Mouse (Mus musculus): ENCODE measurements around the gene Cog7. TPM values are rescaled to one million over a fixed set of nuclear protein-coding genes. Genes with fewer than 3 reads are reported as not detected.

Gene Cog7
- polyA plus RNA-seq, 1 experiment = 9.9 TPM

- DNase-seq (ENCODE audit: low read depth in 1 of 2, low spot score in 2 of 2) = no peak
- Histone ChIP-seq H3K27ac (ENCODE audit: insufficient read depth, low read length) (no peak overlapping the region), H3K36me3 (ENCODE audit: control insufficient read depth, insufficient read depth, low read length) (peaks cover 4% of the 10 kb centered on the region), H3K27me3 (ENCODE audit: control insufficient read depth, insufficient read depth, low read length) (no peaks in the 10 kb centered on the region), H3K4me3 (ENCODE audit: extremely low read depth, insufficient read depth, insufficient read length) (no peak overlapping the region), H3K4me1 (ENCODE audit: control insufficient read depth, insufficient read depth, insufficient read length) (peaks cover 18% of the 10 kb centered on the region)
- TF ChIP-seq POLR2A (IDR thresholded peaks at IDR 0.05; ENCODE audit: low read depth, low read length) = no peak
- no peak for TF ChIP-seq CTCF (IDR thresholded peaks at IDR 0.05; ENCODE audit: extremely low read depth, insufficient read depth, insufficient read length, insufficient replicate concordance)
- WGBS = 85% methylated on average over 10 of the region's 10 CpGs
Measured at GRCm38 (mm10) chr7:122015734-122016133, 34.2 kb upstream of the Cog7 start.

GRCm38 (mm10) chr7:122015105-122015504 lies 33.6 kb upstream of the Cog7 start:
- Histone ChIP-seq H3K27me3 (ENCODE audit: control insufficient read depth, insufficient read depth, low read length) (no peaks in the 10 kb centered on the region), H3K27ac (ENCODE audit: insufficient read depth, low read length) (no peak overlapping the region), H3K4me3 (ENCODE audit: extremely low read depth, insufficient read depth, insufficient read length) (no peak overlapping the region), H3K4me1 (ENCODE audit: control insufficient read depth, insufficient read depth, insufficient read length) (peaks cover 18% of the 10 kb centered on the region), H3K36me3 (ENCODE audit: control insufficient read depth, insufficient read depth, low read length) (peaks cover 8% of the 10 kb centered on the region)
- no peak for TF ChIP-seq CTCF (IDR thresholded peaks at IDR 0.05; ENCODE audit: extremely low read depth, insufficient read depth, insufficient read length, insufficient replicate concordance)
- no peak for TF ChIP-seq POLR2A (IDR thresholded peaks at IDR 0.05; ENCODE audit: low read depth, low read length)
- 93% methylated on average over 8 of the region's 8 CpGs for WGBS
- no peak for DNase-seq (ENCODE audit: low read depth in 1 of 2, low spot score in 2 of 2)

- no peak overlapping the region for H3K4me3 ChIP-seq (ENCODE audit: extremely low read depth, insufficient read depth, insufficient read length)
- WGBS = 90% methylated on average over 10 of the region's 10 CpGs
- no peak for DNase-seq (ENCODE audit: low read depth in 1 of 2, low spot score in 2 of 2)
- H3K27me3 ChIP-seq (ENCODE audit: control insufficient read depth, insufficient read depth, low read length) = no peaks in the 10 kb centered on the region
- no peak for TF ChIP-seq POLR2A (IDR thresholded peaks at IDR 0.05; ENCODE audit: low read depth, low read length)
- no peak for TF ChIP-seq CTCF (IDR thresholded peaks at IDR 0.05; ENCODE audit: extremely low read depth, insufficient read depth, insufficient read length, insufficient replicate concordance)
- H3K36me3 ChIP-seq (ENCODE audit: control insufficient read depth, insufficient read depth, low read length) = peaks cover 16% of the 10 kb centered on the region
- peaks cover 10% of the 10 kb centered on the region for H3K4me1 ChIP-seq (ENCODE audit: control insufficient read depth, insufficient read depth, insufficient read length)
- H3K27ac ChIP-seq (ENCODE audit: insufficient read depth, low read length) = no peak overlapping the region
Measured at GRCm38 (mm10) chr7:122012949-122013348, 31.4 kb upstream of the Cog7 start.

- DNase-seq (ENCODE audit: low read depth in 1 of 2, low spot score in 2 of 2) = no peak
- peaks cover 18% of the 10 kb centered on the region for H3K36me3 ChIP-seq (ENCODE audit: control insufficient read depth, insufficient read depth, low read length)
- H3K4me3 ChIP-seq (ENCODE audit: extremely low read depth, insufficient read depth, insufficient read length) = no peak overlapping the region
- peaks cover 8% of the 10 kb centered on the region for H3K4me1 ChIP-seq (ENCODE audit: control insufficient read depth, insufficient read depth, insufficient read length)
- H3K27ac ChIP-seq (ENCODE audit: insufficient read depth, low read length) = no peak overlapping the region
- WGBS = 98% methylated on average over 4 of the region's 4 CpGs
- TF ChIP-seq POLR2A (IDR thresholded peaks at IDR 0.05; ENCODE audit: low read depth, low read length) (no peak), CTCF (IDR thresholded peaks at IDR 0.05; ENCODE audit: extremely low read depth, insufficient read depth, insufficient read length, insufficient replicate concordance) (no peak)
- no peaks in the 10 kb centered on the region for H3K27me3 ChIP-seq (ENCODE audit: control insufficient read depth, insufficient read depth, low read length)
Measured at GRCm38 (mm10) chr7:122012370-122012769, 30.9 kb upstream of the Cog7 start.

- Histone ChIP-seq H3K4me1 (ENCODE audit: control insufficient read depth, insufficient read depth, insufficient read length) (no peaks in the 10 kb centered on the region), H3K36me3 (ENCODE audit: control insufficient read depth, insufficient read depth, low read length) (peaks cover 39% of the 10 kb centered on the region), H3K4me3 (ENCODE audit: extremely low read depth, insufficient read depth, insufficient read length) (no peak overlapping the region), H3K27me3 (ENCODE audit: control insufficient read depth, insufficient read depth, low read length) (no peaks in the 10 kb centered on the region), H3K27ac (ENCODE audit: insufficient read depth, low read length) (no peak overlapping the region)
- DNase-seq (ENCODE audit: low read depth in 1 of 2, low spot score in 2 of 2) = no peak
- 82% methylated on average over 8 of the region's 8 CpGs for WGBS
- TF ChIP-seq POLR2A (IDR thresholded peaks at IDR 0.05; ENCODE audit: low read depth, low read length) = no peak
Measured at GRCm38 (mm10) chr7:122000396-122000795, 18.9 kb upstream of the Cog7 start.

GRCm38 (mm10) chr7:121995961-121996360 lies 14.4 kb upstream of the Cog7 start:
- WGBS = 92% methylated on average over 5 of the region's 5 CpGs
- DNase-seq (ENCODE audit: low read depth in 1 of 2, low spot score in 2 of 2) = no peak
- Histone ChIP-seq H3K36me3 (ENCODE audit: control insufficient read depth, insufficient read depth, low read length) (peaks cover 46% of the 10 kb centered on the region), H3K27ac (ENCODE audit: insufficient read depth, low read length) (no peak overlapping the region), H3K4me1 (ENCODE audit: control insufficient read depth, insufficient read depth, insufficient read length) (no peaks in the 10 kb centered on the region), H3K27me3 (ENCODE audit: control insufficient read depth, insufficient read depth, low read length) (no peaks in the 10 kb centered on the region), H3K4me3 (ENCODE audit: extremely low read depth, insufficient read depth, insufficient read length) (no peak overlapping the region)
- no peak for TF ChIP-seq POLR2A (IDR thresholded peaks at IDR 0.05; ENCODE audit: low read depth, low read length)

- WGBS = 65% methylated on average over 4 of the region's 4 CpGs
- no peak overlapping the region for H3K27ac ChIP-seq (ENCODE audit: insufficient read depth, low read length)
- TF ChIP-seq POLR2A (IDR thresholded peaks at IDR 0.05; ENCODE audit: low read depth, low read length) (no peak), CTCF (IDR thresholded peaks at IDR 0.05; ENCODE audit: extremely low read depth, insufficient read depth, insufficient read length, insufficient replicate concordance) (peak; percentile 39; the same call in 1 of the 2 replicates)
- no peaks in the 10 kb centered on the region for H3K27me3 ChIP-seq (ENCODE audit: control insufficient read depth, insufficient read depth, low read length)
- no peak overlapping the region for H3K4me3 ChIP-seq (ENCODE audit: extremely low read depth, insufficient read depth, insufficient read length)
- peak; percentile 9 to 66 for DNase-seq (ENCODE audit: low read depth in 1 of 2, low spot score in 2 of 2)
- peaks cover 4% of the 10 kb centered on the region; the same call in 1 of the 2 replicates for H3K36me3 ChIP-seq (ENCODE audit: control insufficient read depth, insufficient read depth, low read length)
- H3K4me1 ChIP-seq (ENCODE audit: control insufficient read depth, insufficient read depth, insufficient read length) = peaks cover 4% of the 10 kb centered on the region; the same call in 1 of the 2 replicates
Measured at GRCm38 (mm10) chr7:121975031-121975430, 6.5 kb downstream of the Cog7 start.

All from spleen, adult 2 months (tissue).